Mouse (Mus musculus) megakaryocyte, embryonic 14.5 days (primary cell): ENCODE results near the gene Nrg3.

ENCODE experiments used
- FLI1 ChIP-seq: IDR thresholded peaks from 2 replicates; pipeline ENCODE4 v1.6.1; 2012; ENCODE audit warnings: low read length, inconsistent platforms, mixed read lengths
- GATA1 ChIP-seq: IDR thresholded peaks from 3 replicates; pipeline ENCODE4 v1.6.1; 2012; ENCODE audit warnings: mixed read lengths, low read length, inconsistent platforms, borderline replicate concordance

- TF ChIP-seq GATA1 (no peak), FLI1 (no peak)
Measured at GRCm38 (mm10) chr14:38923652-38924051, 549.2 kb downstream of the Nrg3 start.
